Mouse (Mus musculus) E14TG2a.4 (cell line): ENCODE measurements at regions not wholly inside any gene's neighbourhood (a gene's known extent, or its start where the extent isn't known, plus 50 kb on each side); places are given as distances from the start of the nearest gene placed in this dataset.

Experiments
- H3K27me3 ChIP-seq: 2 replicates; pipeline ENCODE4 v1.6.1; 2014; ENCODE audit warnings: low read length, control low read depth; ENCODE audit not compliant: insufficient read depth
- H3K36me3 ChIP-seq: 2 replicates; pipeline ENCODE4 v1.6.1; 2014; ENCODE audit warnings: low read length, control low read depth; ENCODE audit not compliant: insufficient read depth
- H3K4me1 ChIP-seq: replicated peaks from 2 replicates; pipeline ENCODE4 v1.6.1; 2014; ENCODE audit warnings: low read depth, low read length, control low read depth
- H3K4me3 ChIP-seq: replicated peaks from 2 replicates; pipeline ENCODE4 v1.5.1; 2014; ENCODE audit warnings: mild to moderate bottlenecking, low read length
- H3K9me3 ChIP-seq: 2 replicates; pipeline ENCODE4 v1.6.1; 2014; ENCODE audit warnings: low read length, control low read depth
- CTCF ChIP-seq: conservative IDR thresholded peaks from 2 replicates; pipeline ENCODE4 v1.5.1; 2014; ENCODE audit warnings: low read length
- NANOG ChIP-seq: IDR thresholded peaks from 2 replicates; pipeline ENCODE4 v1.6.1; 2014; ENCODE audit warnings: borderline replicate concordance, low read length, mixed read lengths
- POU5F1 ChIP-seq: IDR thresholded peaks from 2 replicates; pipeline ENCODE4 v1.6.1; 2014; ENCODE audit warnings: low read length, borderline replicate concordance

DNA sequence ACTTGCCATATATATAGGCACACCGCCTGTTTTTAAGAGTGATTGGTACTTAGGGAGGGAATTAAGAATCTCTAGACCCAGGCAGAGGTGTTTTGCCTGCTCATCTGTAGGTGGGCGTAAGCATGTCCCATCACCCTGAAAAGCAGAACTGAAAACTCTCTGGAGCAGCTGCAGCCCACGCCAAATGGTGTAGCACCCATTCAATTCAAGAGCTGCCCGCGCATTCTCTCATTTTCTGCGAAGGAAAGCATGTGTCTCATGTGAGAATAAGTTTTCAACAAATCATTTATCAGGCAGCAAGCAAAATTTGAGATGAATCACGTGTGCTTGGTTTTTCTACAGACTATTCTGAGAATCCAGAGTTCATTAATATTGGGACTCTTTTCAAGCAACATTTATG, 252.7 kb downstream of the Ptprc start:
- Histone ChIP-seq H3K9me3 (no peaks in the 10 kb centered on the region), H3K4me1 (no peaks in the 10 kb centered on the region), H3K4me3 (no peak overlapping the region), H3K27me3 (no peaks in the 10 kb centered on the region), H3K36me3 (no peaks in the 10 kb centered on the region)
- TF ChIP-seq CTCF (no peak), POU5F1 (no peak), NANOG (no peak)

DNA sequence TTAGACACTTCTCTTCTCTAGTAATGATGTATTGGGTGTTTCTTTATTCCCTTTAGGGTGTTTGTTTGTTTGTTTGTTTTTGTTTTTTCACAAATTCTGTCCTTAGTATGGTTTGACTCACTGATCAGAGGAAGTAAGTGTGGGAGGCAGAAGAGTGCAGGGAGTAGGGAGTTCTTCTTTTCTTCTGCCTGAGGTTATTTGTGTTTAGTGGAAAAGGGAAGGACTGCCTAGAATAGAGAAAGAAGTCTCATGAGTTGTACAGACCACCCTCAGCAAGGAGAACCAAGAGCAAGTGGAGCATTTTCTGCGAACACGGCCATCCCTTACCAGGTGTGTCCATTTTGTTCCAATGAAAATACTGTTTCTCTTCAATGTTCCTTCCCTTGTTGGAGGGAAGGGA, 253.9 kb downstream of the Ptprc start:
- H3K27me3 ChIP-seq, result no peaks in the 10 kb centered on the region
- H3K9me3 ChIP-seq, result no peaks in the 10 kb centered on the region
- H3K4me3 ChIP-seq, result no peak overlapping the region
- no peaks in the 10 kb centered on the region for H3K4me1 ChIP-seq
- H3K36me3 ChIP-seq, result no peaks in the 10 kb centered on the region
- TF ChIP-seq POU5F1 (no peak), CTCF (no peak), NANOG (no peak)

DNA sequence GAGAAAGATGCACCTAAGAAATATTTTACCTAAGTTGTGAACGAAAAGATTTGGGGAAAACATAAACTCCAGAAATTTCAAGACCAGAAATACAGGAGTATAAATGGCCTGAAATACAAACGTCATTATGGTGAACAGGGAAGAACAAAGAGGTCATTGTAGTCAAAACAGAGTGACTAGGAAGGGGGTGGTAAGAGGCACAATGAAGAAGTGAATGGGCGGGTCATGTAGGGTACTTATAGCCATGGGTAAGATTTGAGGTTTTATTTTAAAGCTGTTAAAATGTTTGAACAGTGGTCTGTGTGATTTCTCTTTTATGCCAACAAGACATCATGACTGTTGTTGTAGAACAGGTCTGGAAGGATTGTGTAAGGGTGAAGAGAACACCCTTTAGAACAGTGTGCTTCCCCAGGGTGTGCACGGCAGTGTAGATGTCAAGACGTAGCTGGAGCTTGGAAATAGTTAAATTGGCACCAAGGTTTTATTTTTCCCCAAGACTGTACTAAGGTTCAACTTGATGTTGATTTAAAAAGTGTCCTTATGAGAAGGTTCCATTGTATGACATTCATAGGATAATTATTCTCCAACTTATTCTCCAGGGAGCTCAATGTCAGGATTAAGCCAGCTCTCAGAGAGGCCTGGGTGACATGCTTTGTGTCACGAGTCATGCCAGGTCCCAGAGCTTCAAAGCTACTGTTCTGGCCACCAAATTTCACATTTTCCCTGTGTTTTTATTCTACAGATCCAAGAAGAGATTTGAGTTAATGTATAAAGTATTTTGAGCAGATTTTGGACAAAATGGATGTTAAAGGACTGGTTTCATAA, 255.6 kb downstream of the Ptprc start:
- Histone ChIP-seq H3K4me3 (no peak overlapping the region), H3K36me3 (no peaks in the 10 kb centered on the region), H3K9me3 (no peaks in the 10 kb centered on the region), H3K4me1 (no peaks in the 10 kb centered on the region), H3K27me3 (no peaks in the 10 kb centered on the region)
- no peak for TF ChIP-seq NANOG
- TF ChIP-seq POU5F1, result no peak
- no peak for TF ChIP-seq CTCF

DNA sequence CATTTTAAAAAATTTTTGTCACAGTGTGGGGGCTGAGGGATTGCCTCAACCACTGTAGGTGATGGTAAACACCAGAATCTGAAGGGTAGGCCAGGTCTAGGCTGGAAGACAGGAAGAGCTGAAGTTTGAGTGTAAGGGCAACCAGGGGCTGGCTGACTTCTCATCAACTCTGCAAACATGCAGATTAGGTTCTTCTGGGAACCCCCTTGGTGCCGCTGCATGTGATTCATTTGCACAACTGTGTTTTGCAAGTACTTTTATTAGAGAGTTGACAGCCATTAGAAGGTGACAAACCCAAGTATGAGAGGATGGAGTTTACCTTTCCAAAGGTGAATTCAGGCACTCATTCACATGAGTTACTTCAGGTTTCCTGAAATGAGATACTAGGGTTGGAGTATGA, 258.1 kb downstream of the Ptprc start:
- Histone ChIP-seq H3K27me3 (no peaks in the 10 kb centered on the region), H3K4me3 (no peak overlapping the region), H3K9me3 (no peaks in the 10 kb centered on the region), H3K36me3 (no peaks in the 10 kb centered on the region), H3K4me1 (no peaks in the 10 kb centered on the region)
- TF ChIP-seq POU5F1 (no peak), CTCF (no peak), NANOG (no peak)

DNA sequence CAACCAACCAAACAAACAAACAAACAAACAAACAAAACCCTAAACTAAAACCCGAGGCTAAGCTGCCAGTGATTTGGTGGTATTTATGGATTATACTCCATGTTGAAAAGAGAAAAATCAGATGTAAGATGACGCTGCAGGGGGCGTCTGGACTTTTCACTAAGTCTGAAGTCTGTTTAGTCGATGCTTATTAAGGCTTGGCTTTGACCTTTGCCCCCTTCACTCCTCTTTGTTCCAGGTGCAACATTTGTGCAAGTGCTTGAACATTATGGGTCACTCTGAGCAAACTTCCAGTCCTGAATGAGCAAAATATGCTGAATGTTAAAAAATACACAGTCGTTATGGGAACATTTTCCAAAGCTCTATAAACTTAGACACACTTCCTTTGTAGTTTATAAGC, 268.6 kb downstream of the Ptprc start:
- Histone ChIP-seq H3K36me3 (no peaks in the 10 kb centered on the region), H3K27me3 (no peaks in the 10 kb centered on the region), H3K9me3 (no peaks in the 10 kb centered on the region), H3K4me1 (no peaks in the 10 kb centered on the region), H3K4me3 (no peak overlapping the region)
- no peak for TF ChIP-seq POU5F1
- TF ChIP-seq NANOG, result no peak
- no peak for TF ChIP-seq CTCF

DNA sequence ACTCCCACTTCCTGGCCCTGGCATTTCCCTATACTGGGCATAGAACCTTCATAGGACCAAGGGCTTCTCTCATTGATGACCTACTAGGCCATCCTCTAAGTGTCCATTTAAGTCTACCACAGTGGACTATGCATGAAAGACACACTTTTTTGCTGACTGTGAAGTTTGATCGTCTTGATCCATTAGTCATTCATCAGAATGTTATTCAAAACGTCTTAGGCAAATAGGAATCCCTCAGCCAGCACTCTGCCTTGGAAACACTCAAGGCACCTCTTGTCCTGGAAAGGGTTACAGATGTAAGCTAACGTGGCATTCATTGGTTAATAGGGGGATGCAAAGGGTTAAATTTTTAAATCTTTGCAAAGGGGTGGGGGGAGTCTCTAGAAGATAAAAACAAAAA, 269.0 kb downstream of the Ptprc start:
- no peak for TF ChIP-seq NANOG
- no peak for TF ChIP-seq POU5F1
- no peak for TF ChIP-seq CTCF
- no peaks in the 10 kb centered on the region for H3K27me3 ChIP-seq
- H3K4me1 ChIP-seq, result no peaks in the 10 kb centered on the region
- no peaks in the 10 kb centered on the region for H3K36me3 ChIP-seq
- no peaks in the 10 kb centered on the region for H3K9me3 ChIP-seq
- H3K4me3 ChIP-seq, result no peak overlapping the region

DNA sequence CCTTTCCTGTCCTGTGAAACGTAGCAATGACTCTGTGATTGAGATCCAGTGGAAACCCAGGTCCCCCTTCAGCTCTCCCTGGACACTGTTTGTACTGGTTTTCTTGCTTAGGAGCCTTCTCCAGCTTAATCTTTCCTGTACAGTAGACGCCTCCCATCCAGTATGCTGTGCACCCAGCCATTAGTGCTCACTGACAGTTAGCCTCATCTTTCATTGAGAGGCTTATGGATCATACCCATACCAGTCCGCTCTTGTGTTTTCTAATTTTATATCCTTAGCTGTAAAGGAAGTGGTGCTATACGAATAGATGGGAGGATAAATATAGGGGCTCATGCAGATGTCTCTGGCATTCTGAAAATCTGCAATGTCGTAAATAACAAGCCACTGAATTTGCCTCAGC, 269.9 kb downstream of the Ptprc start:
- H3K27me3 ChIP-seq, result 0 out of 2 replicates have a peak, but pooled peaks cover under 1% of the 10 kb centered on the region
- no peaks in the 10 kb centered on the region for H3K4me1 ChIP-seq
- no peak for TF ChIP-seq CTCF
- TF ChIP-seq POU5F1, result no peak
- TF ChIP-seq NANOG, result no peak
- H3K9me3 ChIP-seq, result no peaks in the 10 kb centered on the region
- no peaks in the 10 kb centered on the region for H3K36me3 ChIP-seq
- H3K4me3 ChIP-seq, result no peak overlapping the region

DNA sequence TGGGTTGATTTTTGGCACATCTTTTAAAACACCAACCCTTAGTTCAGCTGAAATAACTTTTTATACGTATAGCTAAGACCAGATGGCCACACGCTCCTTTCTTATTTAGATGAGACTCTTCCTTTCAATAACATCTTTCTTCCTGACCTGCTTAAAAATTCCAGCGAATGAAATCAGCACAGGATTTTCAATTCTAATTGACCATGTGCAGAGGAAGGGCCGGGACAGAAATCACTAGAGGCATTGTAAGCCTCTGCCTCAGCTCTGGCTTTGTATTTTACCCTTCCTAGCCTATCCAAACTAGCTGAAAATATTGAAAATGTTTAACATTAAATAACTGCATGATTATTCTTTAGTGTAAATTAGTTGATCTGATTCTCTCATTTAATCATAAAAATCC, 272.2 kb downstream of the Ptprc start:
- TF ChIP-seq CTCF (no peak), NANOG (no peak), POU5F1 (no peak)
- Histone ChIP-seq H3K27me3 (0 out of 2 replicates have a peak, but pooled peaks cover 3% of the 10 kb centered on the region), H3K4me1 (no peaks in the 10 kb centered on the region), H3K9me3 (no peaks in the 10 kb centered on the region), H3K4me3 (no peak overlapping the region), H3K36me3 (no peaks in the 10 kb centered on the region)
